Mouse (Mus musculus): ENCODE data around the gene Gm4131. TPM values are rescaled to one million over a fixed set of nuclear protein-coding genes. Genes with fewer than 3 reads are reported as not detected.
"Not testable (repeated sequence)": the region's sequence is repeated elsewhere in the genome, so short reads cannot be mapped to it uniquely, and the experiment has no call there.

The Gm4131 gene
- not detected in 2 replicates for polyA plus RNA-seq (2014; fragmentation: Nextera tagmentation; extraction: Ambion mirVana)

DNA sequence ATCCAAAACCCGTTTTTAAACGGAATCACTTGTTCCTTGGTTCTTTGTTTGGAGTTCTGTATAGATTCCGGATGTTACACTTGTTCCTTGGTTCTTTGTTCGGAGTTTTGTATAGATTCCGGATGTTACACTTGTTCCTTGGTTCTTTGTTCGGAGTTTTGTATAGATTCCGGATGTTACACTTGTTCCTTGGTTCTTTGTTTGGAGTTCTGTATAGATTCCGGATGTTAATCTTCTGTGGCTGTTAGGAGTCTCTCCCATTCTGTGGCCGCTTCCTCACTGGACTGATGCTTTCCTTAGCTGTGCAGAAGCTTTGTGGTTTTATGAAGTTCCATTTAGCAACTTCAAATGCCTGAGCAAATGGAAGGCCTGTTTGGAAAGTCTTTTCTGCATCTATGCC is at the start of gene Gm4131:
TSS of gene Gm4131 (minus strand) at position 101 of the 400 bp plus-strand sequence.
- H3K4me1 ChIP-seq (ENCODE audit: insufficient read depth): peaks cover 12% of the 10 kb centered on the region; the same call in 1 of the 2 replicates
- 87% methylated on average over 9 of the region's 9 CpGs for WGBS
- H3K27ac ChIP-seq (ENCODE audit: low read depth); H3K4me2 ChIP-seq; H3K4me3 ChIP-seq (ENCODE audit: low read depth, low read length); H3K27me3 ChIP-seq (ENCODE audit: insufficient read depth, low read length); H3K9me3 ChIP-seq (ENCODE audit: low read depth, low read length); H3K36me3 ChIP-seq (ENCODE audit: insufficient read depth); ATAC-seq (ENCODE audit: insufficient read depth); H3K9ac ChIP-seq; DNase-seq: not testable (repeated sequence)

DNA sequence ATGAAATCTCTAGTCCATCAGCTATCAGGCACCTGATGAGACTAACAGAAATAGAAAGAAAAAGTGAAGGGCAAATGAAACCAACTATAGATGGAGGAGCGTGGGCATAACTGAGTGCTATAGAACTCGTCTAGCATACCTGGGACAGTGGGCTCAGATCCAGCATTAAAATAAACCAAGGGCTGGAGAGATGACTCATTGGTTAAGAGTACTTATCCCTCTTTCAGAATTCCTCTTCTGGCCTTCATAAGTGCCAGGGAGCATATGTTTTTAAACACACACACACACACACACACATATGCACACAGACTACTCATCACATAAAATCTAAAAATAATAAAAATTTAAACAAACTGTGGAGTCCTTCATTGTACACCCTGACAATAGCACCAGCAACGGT is 43.2 kb upstream of the Gm4131 start:
- H3K9me3 ChIP-seq (ENCODE audit: low read depth, low read length): no peaks in the 10 kb centered on the region
- no peaks in the 10 kb centered on the region for H3K36me3 ChIP-seq (ENCODE audit: insufficient read depth)
- no peak overlapping the region for H3K27ac ChIP-seq (ENCODE audit: low read depth)
- H3K4me3 ChIP-seq (ENCODE audit: low read depth, low read length): no peak overlapping the region
- H3K4me2 ChIP-seq: no peak overlapping the region
- DNase-seq (no peak), ATAC-seq (ENCODE audit: insufficient read depth) (no peak)
- whole genome bisulfite sequencing: 62% methylated on average over 3 of the region's 3 CpGs
- TF ChIP-seq CTCF (IDR thresholded peaks at IDR 0.05; ENCODE audit: low read depth): no peak
- no peak overlapping the region for H3K9ac ChIP-seq
- no peaks in the 10 kb centered on the region for H3K4me1 ChIP-seq (ENCODE audit: insufficient read depth)
- H3K27me3 ChIP-seq (ENCODE audit: insufficient read depth, low read length): no peaks in the 10 kb centered on the region

DNA sequence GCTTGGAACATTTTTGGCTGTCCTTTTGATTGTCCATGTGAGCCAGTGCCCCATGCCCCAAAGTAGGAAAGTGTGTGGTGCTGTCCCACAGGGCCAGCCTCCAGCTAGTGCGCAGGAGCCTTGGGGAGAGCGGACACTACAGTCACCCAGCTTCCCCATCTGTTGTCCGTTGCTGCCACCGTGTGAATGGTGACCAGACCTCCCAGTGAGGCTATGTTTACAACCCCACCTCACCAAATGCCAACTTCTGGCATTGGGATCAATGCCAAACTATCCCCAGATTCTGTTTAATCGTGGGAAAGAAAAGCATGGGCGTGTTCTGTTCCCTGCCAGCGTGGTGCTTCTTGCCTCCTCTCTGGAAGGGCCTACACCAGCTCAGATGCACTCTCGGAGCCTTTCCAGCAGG is 41.1 kb upstream of the Gm4131 start:
- no peaks in the 10 kb centered on the region for H3K4me1 ChIP-seq (ENCODE audit: insufficient read depth)
- peak; percentile 47 for TF ChIP-seq CTCF (IDR thresholded peaks at IDR 0.05; ENCODE audit: low read depth)
- no peaks in the 10 kb centered on the region for H3K36me3 ChIP-seq (ENCODE audit: insufficient read depth)
- H3K27me3 ChIP-seq (ENCODE audit: insufficient read depth, low read length): no peaks in the 10 kb centered on the region
- peak; percentile 42 for DNase-seq
- WGBS: 64% methylated on average over 8 of the region's 8 CpGs
- no peak overlapping the region for H3K9ac ChIP-seq
- no peak overlapping the region for H3K4me3 ChIP-seq (ENCODE audit: low read depth, low read length)
- H3K4me2 ChIP-seq: no peak overlapping the region
- no peak overlapping the region for H3K27ac ChIP-seq (ENCODE audit: low read depth)
- no peaks in the 10 kb centered on the region for H3K9me3 ChIP-seq (ENCODE audit: low read depth, low read length)
- no peak for ATAC-seq (ENCODE audit: insufficient read depth)

DNA sequence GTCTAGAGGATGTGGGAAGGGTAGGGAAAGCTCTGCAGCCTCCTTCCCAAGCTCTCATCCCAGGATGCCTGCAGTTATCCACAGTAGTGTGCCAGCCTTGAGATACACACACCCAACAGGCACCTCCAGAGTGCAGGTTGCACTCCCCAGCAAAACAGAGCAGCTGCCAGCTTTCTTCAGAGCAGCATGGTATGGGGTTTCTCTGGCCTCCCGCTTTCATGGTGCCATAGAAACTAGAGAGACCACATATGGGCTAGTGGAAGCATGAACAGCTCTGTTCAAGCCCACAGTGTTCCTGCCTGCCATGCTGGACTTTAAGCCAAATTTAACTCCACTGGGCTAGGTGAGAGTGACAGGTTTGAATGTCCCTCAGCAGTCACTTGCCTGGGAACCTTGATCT is 36.1 kb upstream of the Gm4131 start:
- TF ChIP-seq CTCF (IDR thresholded peaks at IDR 0.05; ENCODE audit: low read depth): no peak
- H3K9me3 ChIP-seq (ENCODE audit: low read depth, low read length): no peaks in the 10 kb centered on the region
- DNase-seq (no peak), ATAC-seq (ENCODE audit: insufficient read depth) (no peak)
- H3K4me3 ChIP-seq (ENCODE audit: low read depth, low read length): no peak overlapping the region
- H3K4me1 ChIP-seq (ENCODE audit: insufficient read depth): no peaks in the 10 kb centered on the region
- H3K27me3 ChIP-seq (ENCODE audit: insufficient read depth, low read length): no peaks in the 10 kb centered on the region
- H3K9ac ChIP-seq: no peak overlapping the region
- H3K4me2 ChIP-seq: no peak overlapping the region
- H3K36me3 ChIP-seq (ENCODE audit: insufficient read depth): no peaks in the 10 kb centered on the region
- 100% methylated on average over 1 of the region's 1 CpGs for WGBS
- no peak overlapping the region for H3K27ac ChIP-seq (ENCODE audit: low read depth)

DNA sequence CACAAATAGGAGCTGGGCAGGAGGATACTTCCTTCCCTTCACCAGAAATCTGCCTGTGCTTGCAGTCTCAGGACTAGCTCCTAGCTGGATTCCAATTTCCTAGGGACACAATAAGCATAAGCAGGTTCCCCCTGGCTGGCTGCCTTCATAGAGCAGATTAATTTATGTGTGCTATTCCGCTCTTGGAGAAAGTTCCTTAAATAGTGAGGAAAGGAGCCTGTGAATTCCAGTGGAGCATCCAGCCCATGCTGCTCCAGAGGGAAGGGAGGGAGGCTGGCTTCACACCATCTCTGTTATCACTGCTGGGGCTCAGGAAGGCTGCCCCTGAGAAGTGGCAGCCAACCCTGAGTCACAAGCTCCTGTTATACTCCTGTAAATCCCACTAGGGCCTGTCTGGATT is 35.5 kb upstream of the Gm4131 start:
- WGBS: 55% methylated on average over 1 of the region's 1 CpGs
- Histone ChIP-seq H3K9me3 (ENCODE audit: low read depth, low read length) (no peaks in the 10 kb centered on the region), H3K4me3 (ENCODE audit: low read depth, low read length) (no peak overlapping the region), H3K4me2 (no peak overlapping the region), H3K27me3 (ENCODE audit: insufficient read depth, low read length) (no peaks in the 10 kb centered on the region), H3K36me3 (ENCODE audit: insufficient read depth) (no peaks in the 10 kb centered on the region), H3K27ac (ENCODE audit: low read depth) (no peak overlapping the region), H3K9ac (no peak overlapping the region), H3K4me1 (ENCODE audit: insufficient read depth) (no peaks in the 10 kb centered on the region)
- ATAC-seq (ENCODE audit: insufficient read depth) (no peak), DNase-seq (no peak)
- no peak for TF ChIP-seq CTCF (IDR thresholded peaks at IDR 0.05; ENCODE audit: low read depth)

DNA sequence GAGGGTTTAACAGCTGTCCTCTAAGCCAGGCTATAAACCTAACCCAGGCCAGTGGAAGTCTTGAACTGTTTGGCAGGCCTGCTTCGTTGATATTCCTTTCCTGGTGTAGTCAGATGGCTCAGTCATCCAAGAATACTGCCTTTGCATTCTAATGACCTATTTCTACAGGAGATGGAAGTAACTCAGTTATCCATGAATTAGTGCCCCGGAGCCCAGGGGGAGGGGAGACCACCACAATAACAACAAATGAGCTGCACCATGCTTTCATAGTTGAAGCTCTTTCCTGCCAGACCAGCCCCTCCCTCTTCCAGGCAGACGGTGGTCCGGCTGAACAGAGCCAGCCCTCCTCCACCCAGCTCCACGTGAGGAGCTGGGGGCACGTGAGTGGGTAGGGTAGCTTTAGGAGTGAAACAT is 33.4 kb upstream of the Gm4131 start:
- ATAC-seq (ENCODE audit: insufficient read depth): no peak
- TF ChIP-seq CTCF (IDR thresholded peaks at IDR 0.05; ENCODE audit: low read depth): no peak
- H3K27me3 ChIP-seq (ENCODE audit: insufficient read depth, low read length): no peaks in the 10 kb centered on the region
- no peaks in the 10 kb centered on the region for H3K36me3 ChIP-seq (ENCODE audit: insufficient read depth)
- DNase-seq: no peak
- H3K27ac ChIP-seq (ENCODE audit: low read depth): no peak overlapping the region
- H3K9me3 ChIP-seq (ENCODE audit: low read depth, low read length): no peaks in the 10 kb centered on the region
- no peak overlapping the region for H3K9ac ChIP-seq
- H3K4me2 ChIP-seq: no peak overlapping the region
- no peaks in the 10 kb centered on the region for H3K4me1 ChIP-seq (ENCODE audit: insufficient read depth)
- WGBS: 71% methylated on average over 6 of the region's 6 CpGs
- no peak overlapping the region for H3K4me3 ChIP-seq (ENCODE audit: low read depth, low read length)

DNA sequence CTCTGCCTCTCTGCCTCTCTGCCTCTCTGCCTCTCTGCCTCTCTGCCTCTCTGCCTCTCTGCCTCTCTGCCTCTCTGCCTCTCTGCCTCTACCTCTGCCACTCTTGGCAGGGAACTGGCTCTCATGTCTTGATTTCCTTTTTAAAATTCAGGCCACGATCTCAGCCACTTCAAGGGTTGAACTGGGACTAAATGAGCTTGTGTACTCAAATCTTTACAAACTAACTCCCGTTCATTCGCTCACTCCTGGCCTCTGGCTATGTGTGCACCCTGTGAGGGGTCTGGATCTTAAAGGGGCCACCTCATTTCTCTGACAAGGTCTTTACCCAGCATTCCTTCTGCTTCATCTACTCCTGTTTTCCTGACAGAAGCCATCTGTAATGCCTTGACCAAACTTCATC is 18.6 kb upstream of the Gm4131 start:
- no peaks in the 10 kb centered on the region for H3K9me3 ChIP-seq (ENCODE audit: low read depth, low read length)
- H3K4me3 ChIP-seq (ENCODE audit: low read depth, low read length): no peak overlapping the region
- H3K27me3 ChIP-seq (ENCODE audit: insufficient read depth, low read length): no peaks in the 10 kb centered on the region
- H3K36me3 ChIP-seq (ENCODE audit: insufficient read depth): no peaks in the 10 kb centered on the region
- 15% methylated on average over 3 of the region's 3 CpGs for WGBS
- DNase-seq: no peak
- no peak for TF ChIP-seq CTCF (IDR thresholded peaks at IDR 0.05; ENCODE audit: low read depth)
- no peak overlapping the region for H3K4me2 ChIP-seq
- no peaks in the 10 kb centered on the region for H3K4me1 ChIP-seq (ENCODE audit: insufficient read depth)
- H3K9ac ChIP-seq: no peak overlapping the region
- H3K27ac ChIP-seq (ENCODE audit: low read depth): no peak overlapping the region
- no peak for ATAC-seq (ENCODE audit: insufficient read depth)

DNA sequence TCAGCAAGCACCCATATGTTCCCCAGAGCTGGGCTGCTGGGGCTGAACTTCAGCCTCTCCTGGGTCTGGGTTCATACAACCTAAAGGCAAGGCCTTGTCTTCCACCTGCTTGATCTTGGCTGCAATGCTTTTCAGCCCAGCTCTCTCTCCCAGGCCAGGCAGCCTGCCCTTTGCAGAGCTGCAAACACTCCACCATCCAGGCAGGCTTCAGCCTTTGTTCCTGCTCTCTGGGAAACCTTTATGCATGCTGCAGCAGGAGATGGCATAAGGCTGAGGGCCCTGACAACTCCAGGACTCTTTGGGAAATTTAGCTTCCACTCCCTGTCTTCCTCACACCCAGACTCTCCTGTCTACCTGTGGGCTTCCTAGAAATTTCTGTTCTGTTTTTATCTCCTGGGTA is 17.9 kb upstream of the Gm4131 start:
- H3K27me3 ChIP-seq (ENCODE audit: insufficient read depth, low read length): no peaks in the 10 kb centered on the region
- DNase-seq: no peak
- H3K9me3 ChIP-seq (ENCODE audit: low read depth, low read length): no peaks in the 10 kb centered on the region
- H3K27ac ChIP-seq (ENCODE audit: low read depth): no peak overlapping the region
- H3K36me3 ChIP-seq (ENCODE audit: insufficient read depth): no peaks in the 10 kb centered on the region
- H3K4me3 ChIP-seq (ENCODE audit: low read depth, low read length): no peak overlapping the region
- H3K4me1 ChIP-seq (ENCODE audit: insufficient read depth): no peaks in the 10 kb centered on the region
- ATAC-seq (ENCODE audit: insufficient read depth): no peak
- no peak for TF ChIP-seq CTCF (IDR thresholded peaks at IDR 0.05; ENCODE audit: low read depth)
- H3K9ac ChIP-seq: no peak overlapping the region
- H3K4me2 ChIP-seq: no peak overlapping the region
